Mouse (Mus musculus) bone marrow, adult 2 months (tissue): Measurements from ENCODE around the gene Tas2r120.

Experiments
- CTCF ChIP-seq: fragments of 200-500 bp; IDR thresholded peaks from 2 replicates; pipeline ENCODE4 v1.5.1; 2011; ENCODE audit warnings: low read length, control low read depth; ENCODE audit not compliant: control insufficient read depth, insufficient read depth
- POLR2A ChIP-seq: fragments of 200-500 bp; IDR thresholded peaks from 2 replicates; pipeline ENCODE4 v1.6.1; 2011; ENCODE audit warnings: low read depth, mild to moderate bottlenecking, control low read depth, low read length, borderline replicate concordance; ENCODE audit not compliant: control insufficient read depth

DNA sequence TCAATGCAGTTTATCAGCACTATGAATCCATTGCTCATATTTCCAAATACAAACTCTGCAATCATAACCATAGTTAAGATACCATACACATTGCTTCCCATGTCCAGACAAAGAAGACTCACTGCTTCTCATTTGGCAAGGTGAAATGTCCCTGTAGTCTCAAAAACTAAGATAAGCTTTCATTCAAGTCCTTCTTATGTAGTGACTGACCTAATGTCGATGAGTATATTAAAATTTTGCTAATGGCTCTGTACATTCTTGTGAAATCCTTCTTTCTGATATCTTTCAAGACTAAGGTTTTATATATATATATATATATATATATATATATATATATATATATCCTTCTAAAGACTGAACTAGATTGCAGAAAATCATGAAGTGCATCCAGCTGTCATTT lies 44.2 kb downstream of the Tas2r120 start, which contains the start of gene Tas2r121:
- no peak for TF ChIP-seq POLR2A
- no peak for TF ChIP-seq CTCF
